Mouse (Mus musculus): ENCODE measurements at regions not wholly inside any gene's neighbourhood (a gene's known extent, or its start where the extent isn't known, plus 50 kb on each side); places are given as distances from the start of the nearest gene placed in this dataset.

DNA sequence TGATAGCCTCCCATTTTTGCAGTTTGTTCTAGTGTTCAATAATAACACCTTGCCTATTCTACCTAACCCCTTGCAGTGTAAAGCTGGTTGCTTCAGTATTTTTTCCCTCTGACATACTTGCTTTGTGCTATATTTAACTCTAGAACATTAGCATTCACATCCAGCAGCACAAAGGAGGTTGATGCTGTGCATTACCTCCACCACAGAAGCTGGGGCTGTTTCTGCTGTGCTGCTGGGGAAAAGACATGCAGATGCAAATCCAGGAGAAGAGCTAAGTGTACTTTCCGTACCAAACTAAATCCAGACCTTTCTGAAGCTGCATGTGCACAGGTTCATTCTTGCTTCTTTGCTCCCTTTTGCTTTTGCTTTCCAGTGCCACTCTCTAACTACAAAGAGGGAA lies 403.9 kb upstream of the Mef2c start:
- H3K4me2 ChIP-seq (ENCODE audit: low read depth, severe bottlenecking), result no peak overlapping the region
- H3K9me3 ChIP-seq (ENCODE audit: control insufficient read depth, low read length), result no peaks in the 10 kb centered on the region
- no peak for DNase-seq (ENCODE audit: low spot score)
- no peak for ATAC-seq (ENCODE audit: insufficient number of reproducible peaks, low FRiP score, low TSS enrichment, low read depth)
- no peaks in the 10 kb centered on the region for H3K27me3 ChIP-seq (ENCODE audit: control insufficient read depth, insufficient read depth, low read length)
- H3K9ac ChIP-seq (ENCODE audit: low read length), result no peak overlapping the region
- H3K36me3 ChIP-seq (ENCODE audit: control insufficient read depth, insufficient read depth, low read length), result no peaks in the 10 kb centered on the region
- H3K27ac ChIP-seq (replicated peaks; ENCODE audit: low read depth, low read length), result no peak overlapping the region
- no peak overlapping the region for H3K4me3 ChIP-seq (ENCODE audit: low read depth, low read length)
- WGBS, result 66% methylated on average over 1 of the region's 1 CpGs
- no peaks in the 10 kb centered on the region for H3K4me1 ChIP-seq (ENCODE audit: control insufficient read depth, insufficient read depth, low read length)

DNA sequence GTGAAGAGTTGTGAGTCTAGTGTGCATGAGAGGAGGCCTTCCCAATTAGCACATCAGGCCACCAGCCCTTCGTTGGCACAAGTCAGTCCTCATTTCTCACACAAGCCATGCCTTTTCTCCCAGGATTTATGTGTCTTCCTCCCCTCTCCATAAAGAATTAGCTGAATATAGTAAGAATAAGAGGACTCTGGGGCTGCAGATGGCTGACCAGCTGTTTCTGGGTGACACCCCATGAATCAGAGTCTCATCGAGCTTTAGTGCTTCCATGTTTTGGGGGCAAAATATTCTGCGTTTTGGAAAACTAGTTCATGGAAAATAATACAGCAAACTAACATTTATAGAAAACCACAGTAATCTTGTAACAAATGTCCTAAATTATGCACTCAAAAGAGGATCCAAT lies 393.2 kb upstream of the Mef2c start:
- WGBS, result 82% methylated on average over 3 of the region's 3 CpGs
- no peak overlapping the region for H3K27ac ChIP-seq (replicated peaks; ENCODE audit: low read depth, low read length)

DNA sequence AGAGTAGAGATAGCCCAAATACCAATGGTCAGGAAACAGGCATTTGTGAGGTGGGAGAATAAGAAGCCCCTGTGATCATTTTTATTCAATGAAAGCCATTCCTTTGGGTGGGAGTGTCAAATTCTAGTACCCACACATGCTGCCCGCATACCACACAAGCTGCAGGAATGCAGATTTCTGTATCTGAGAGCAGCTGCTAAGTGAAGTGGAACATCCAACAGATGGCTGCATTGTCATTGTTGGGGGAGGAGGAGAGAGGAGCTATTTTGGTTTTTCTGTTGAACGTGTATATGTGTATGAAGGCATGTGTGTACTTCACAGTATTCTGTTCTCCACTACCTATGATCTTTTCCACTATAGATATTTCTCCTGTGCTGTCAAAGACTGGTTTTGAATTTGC lies 392.3 kb upstream of the Mef2c start:
- no peaks in the 10 kb centered on the region for H3K36me3 ChIP-seq (ENCODE audit: control insufficient read depth, insufficient read depth, low read length)
- H3K4me1 ChIP-seq (ENCODE audit: control insufficient read depth, insufficient read depth, low read length), result no peaks in the 10 kb centered on the region
- no peak overlapping the region for H3K9ac ChIP-seq (ENCODE audit: low read length)
- no peak for ATAC-seq (ENCODE audit: insufficient number of reproducible peaks, low FRiP score, low TSS enrichment, low read depth)
- WGBS, result 77% methylated on average over 2 of the region's 2 CpGs
- H3K9me3 ChIP-seq (ENCODE audit: control insufficient read depth, low read length), result no peaks in the 10 kb centered on the region
- H3K27ac ChIP-seq (replicated peaks; ENCODE audit: low read depth, low read length), result no peak overlapping the region
- DNase-seq (ENCODE audit: low spot score), result no peak
- no peaks in the 10 kb centered on the region for H3K27me3 ChIP-seq (ENCODE audit: control insufficient read depth, insufficient read depth, low read length)
- H3K4me3 ChIP-seq (ENCODE audit: low read depth, low read length), result no peak overlapping the region
- H3K4me2 ChIP-seq (ENCODE audit: low read depth, severe bottlenecking), result no peak overlapping the region

More for the DNA sequence above, 393.2 kb upstream of the Mef2c start:
- no peak overlapping the region for H3K4me2 ChIP-seq (ENCODE audit: low read depth, severe bottlenecking)
- H3K4me1 ChIP-seq (ENCODE audit: control insufficient read depth, insufficient read depth, low read length), result no peaks in the 10 kb centered on the region
- no peak for DNase-seq (ENCODE audit: low spot score)
- no peaks in the 10 kb centered on the region for H3K9me3 ChIP-seq (ENCODE audit: control insufficient read depth, low read length)
- no peak overlapping the region for H3K4me3 ChIP-seq (ENCODE audit: low read depth, low read length)
- no peaks in the 10 kb centered on the region for H3K27me3 ChIP-seq (ENCODE audit: control insufficient read depth, insufficient read depth, low read length)
- no peak overlapping the region for H3K9ac ChIP-seq (ENCODE audit: low read length)
- ATAC-seq (ENCODE audit: insufficient number of reproducible peaks, low FRiP score, low TSS enrichment, low read depth), result no peak
- no peaks in the 10 kb centered on the region for H3K36me3 ChIP-seq (ENCODE audit: control insufficient read depth, insufficient read depth, low read length)

DNA sequence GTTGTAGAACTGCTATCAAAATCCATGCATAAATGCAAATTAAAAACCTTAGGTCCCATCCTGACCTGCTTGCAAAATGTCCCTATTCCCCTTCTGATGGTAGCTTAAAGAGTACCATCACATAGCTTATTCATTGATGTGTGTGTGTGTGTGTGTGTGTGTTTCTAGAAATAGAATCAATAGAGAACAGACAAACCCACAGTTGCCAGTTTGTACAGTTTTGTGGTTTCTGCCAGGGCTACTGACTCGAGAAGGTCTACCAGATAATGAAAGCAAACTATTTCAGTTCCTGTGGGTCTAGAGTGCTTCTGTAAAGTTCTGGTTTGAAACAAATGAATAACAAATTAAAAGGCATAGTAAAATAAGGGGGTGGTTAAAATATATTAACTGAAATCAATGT lies 391.5 kb upstream of the Mef2c start:
- H3K4me2 ChIP-seq (ENCODE audit: low read depth, severe bottlenecking), result no peak overlapping the region
- H3K27me3 ChIP-seq (ENCODE audit: control insufficient read depth, insufficient read depth, low read length), result no peaks in the 10 kb centered on the region
- H3K27ac ChIP-seq (replicated peaks; ENCODE audit: low read depth, low read length), result no peak overlapping the region
- no peak overlapping the region for H3K9ac ChIP-seq (ENCODE audit: low read length)
- 79% methylated on average over 1 of the region's 1 CpGs for WGBS
- DNase-seq (ENCODE audit: low spot score), result no peak
- no peaks in the 10 kb centered on the region for H3K36me3 ChIP-seq (ENCODE audit: control insufficient read depth, insufficient read depth, low read length)
- H3K9me3 ChIP-seq (ENCODE audit: control insufficient read depth, low read length), result no peaks in the 10 kb centered on the region
- H3K4me3 ChIP-seq (ENCODE audit: low read depth, low read length), result no peak overlapping the region
- no peaks in the 10 kb centered on the region for H3K4me1 ChIP-seq (ENCODE audit: control insufficient read depth, insufficient read depth, low read length)
- ATAC-seq (ENCODE audit: insufficient number of reproducible peaks, low FRiP score, low TSS enrichment, low read depth), result no peak

DNA sequence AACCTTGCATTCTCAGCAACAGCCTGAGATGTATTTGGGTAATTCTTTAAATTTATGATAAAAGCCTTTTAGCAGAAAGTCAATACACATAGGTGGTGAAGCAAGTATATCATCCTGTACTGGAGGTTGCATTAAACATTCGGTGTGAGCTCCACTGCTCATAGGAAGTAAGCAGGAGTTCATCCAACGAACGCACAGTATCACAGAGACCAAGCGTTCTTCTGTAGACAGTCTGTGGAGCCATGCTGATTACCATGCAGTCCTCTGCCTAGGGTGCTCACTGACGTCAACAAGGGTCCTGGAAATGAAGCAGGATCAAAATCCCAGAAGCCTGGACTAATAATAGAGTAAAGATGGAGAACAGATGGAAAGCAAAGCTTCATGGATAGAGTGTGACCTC lies 391.1 kb upstream of the Mef2c start:
- Histone ChIP-seq H3K4me2 (ENCODE audit: low read depth, severe bottlenecking) (no peak overlapping the region), H3K4me1 (ENCODE audit: control insufficient read depth, insufficient read depth, low read length) (no peaks in the 10 kb centered on the region), H3K27ac (replicated peaks; ENCODE audit: low read depth, low read length) (no peak overlapping the region), H3K9me3 (ENCODE audit: control insufficient read depth, low read length) (no peaks in the 10 kb centered on the region), H3K4me3 (ENCODE audit: low read depth, low read length) (no peak overlapping the region), H3K9ac (ENCODE audit: low read length) (no peak overlapping the region), H3K36me3 (ENCODE audit: control insufficient read depth, insufficient read depth, low read length) (no peaks in the 10 kb centered on the region), H3K27me3 (ENCODE audit: control insufficient read depth, insufficient read depth, low read length) (no peaks in the 10 kb centered on the region)
- WGBS, result 78% methylated on average over 5 of the region's 5 CpGs
- ATAC-seq (ENCODE audit: insufficient number of reproducible peaks, low FRiP score, low TSS enrichment, low read depth) (no peak), DNase-seq (ENCODE audit: low spot score) (no peak)

DNA sequence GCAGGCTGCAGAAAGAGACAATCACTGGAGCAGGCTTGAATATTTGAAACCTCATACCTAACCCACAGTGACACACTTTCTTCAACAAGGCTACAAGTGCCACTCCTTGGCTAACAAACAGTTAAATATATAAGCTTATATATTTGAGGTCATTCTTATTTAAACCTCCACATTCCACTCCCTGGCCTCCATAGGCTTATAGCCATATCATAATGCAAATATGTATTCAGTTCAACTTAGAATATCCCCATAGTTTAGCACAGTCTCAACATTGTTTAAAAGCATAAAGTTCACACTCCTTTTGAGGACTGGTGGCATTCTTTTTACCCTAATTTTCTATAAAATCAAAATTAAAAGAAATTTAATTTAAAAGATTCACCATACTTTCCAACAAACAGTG lies 390.0 kb upstream of the Mef2c start:
- Histone ChIP-seq H3K9ac (ENCODE audit: low read length) (no peak overlapping the region), H3K27me3 (ENCODE audit: control insufficient read depth, insufficient read depth, low read length) (no peaks in the 10 kb centered on the region), H3K4me3 (ENCODE audit: low read depth, low read length) (no peak overlapping the region), H3K4me1 (ENCODE audit: control insufficient read depth, insufficient read depth, low read length) (no peaks in the 10 kb centered on the region), H3K36me3 (ENCODE audit: control insufficient read depth, insufficient read depth, low read length) (no peaks in the 10 kb centered on the region), H3K27ac (replicated peaks; ENCODE audit: low read depth, low read length) (no peak overlapping the region), H3K9me3 (ENCODE audit: control insufficient read depth, low read length) (no peaks in the 10 kb centered on the region), H3K4me2 (ENCODE audit: low read depth, severe bottlenecking) (no peak overlapping the region)
- ATAC-seq (ENCODE audit: insufficient number of reproducible peaks, low FRiP score, low TSS enrichment, low read depth), result no peak
- DNase-seq (ENCODE audit: low spot score), result no peak

DNA sequence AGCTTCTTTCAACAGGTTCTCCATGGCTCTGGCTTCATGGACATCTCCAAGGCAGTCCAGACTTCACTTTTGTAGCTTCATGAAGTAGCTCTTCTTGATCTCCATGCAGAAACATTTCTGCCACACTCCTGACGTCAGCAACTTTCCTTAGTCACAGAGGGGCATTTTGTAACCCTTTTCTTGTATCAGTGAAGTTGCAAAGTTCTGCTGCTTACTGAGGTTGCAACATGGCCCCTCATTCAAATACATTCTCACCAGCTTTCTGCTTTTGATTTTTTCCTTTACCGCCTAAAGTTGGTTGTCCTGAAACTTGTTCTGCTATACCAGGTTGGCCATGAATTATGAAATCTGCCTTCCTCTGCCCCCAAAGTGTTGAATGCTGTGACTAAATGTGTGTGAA lies 389.4 kb upstream of the Mef2c start:
- H3K4me1 ChIP-seq (ENCODE audit: control insufficient read depth, insufficient read depth, low read length), result no peaks in the 10 kb centered on the region
- H3K4me3 ChIP-seq (ENCODE audit: low read depth, low read length), result no peak overlapping the region
- no peak overlapping the region for H3K4me2 ChIP-seq (ENCODE audit: low read depth, severe bottlenecking)
- DNase-seq (ENCODE audit: low spot score) (no peak), ATAC-seq (ENCODE audit: insufficient number of reproducible peaks, low FRiP score, low TSS enrichment, low read depth) (no peak)
- WGBS, result 88% methylated on average over 2 of the region's 2 CpGs
- H3K27me3 ChIP-seq (ENCODE audit: control insufficient read depth, insufficient read depth, low read length), result no peaks in the 10 kb centered on the region
- no peak overlapping the region for H3K27ac ChIP-seq (replicated peaks; ENCODE audit: low read depth, low read length)
- no peaks in the 10 kb centered on the region for H3K9me3 ChIP-seq (ENCODE audit: control insufficient read depth, low read length)
- no peak overlapping the region for H3K9ac ChIP-seq (ENCODE audit: low read length)
- no peaks in the 10 kb centered on the region for H3K36me3 ChIP-seq (ENCODE audit: control insufficient read depth, insufficient read depth, low read length)

DNA sequence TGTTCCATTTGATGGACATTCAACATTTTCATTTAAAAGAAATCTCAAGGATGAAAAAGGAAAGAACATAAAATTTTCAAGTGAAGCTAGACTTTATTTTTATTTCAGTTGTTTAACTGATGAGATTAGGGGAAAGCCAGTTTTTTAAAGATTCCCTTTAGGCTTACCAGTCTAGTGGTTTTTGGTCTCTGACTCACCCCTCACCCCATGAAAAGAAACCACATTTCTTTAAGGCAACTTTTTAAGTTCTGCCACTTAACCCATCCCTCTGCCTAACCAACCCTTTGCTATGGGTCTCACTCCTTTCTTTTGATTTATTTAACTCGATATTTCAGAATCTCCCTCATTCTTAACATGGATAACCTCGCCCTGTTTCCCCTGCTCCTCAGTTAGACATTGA lies 388.1 kb upstream of the Mef2c start:
- Histone ChIP-seq H3K4me2 (ENCODE audit: low read depth, severe bottlenecking) (no peak overlapping the region), H3K27me3 (ENCODE audit: control insufficient read depth, insufficient read depth, low read length) (no peaks in the 10 kb centered on the region), H3K4me3 (ENCODE audit: low read depth, low read length) (no peak overlapping the region), H3K9ac (ENCODE audit: low read length) (no peak overlapping the region), H3K9me3 (ENCODE audit: control insufficient read depth, low read length) (no peaks in the 10 kb centered on the region), H3K27ac (replicated peaks; ENCODE audit: low read depth, low read length) (no peak overlapping the region), H3K36me3 (ENCODE audit: control insufficient read depth, insufficient read depth, low read length) (no peaks in the 10 kb centered on the region), H3K4me1 (ENCODE audit: control insufficient read depth, insufficient read depth, low read length) (no peaks in the 10 kb centered on the region)
- ATAC-seq (ENCODE audit: insufficient number of reproducible peaks, low FRiP score, low TSS enrichment, low read depth) (no peak), DNase-seq (ENCODE audit: low spot score) (no peak)
- WGBS, result 88% methylated on average over 2 of the region's 2 CpGs

DNA sequence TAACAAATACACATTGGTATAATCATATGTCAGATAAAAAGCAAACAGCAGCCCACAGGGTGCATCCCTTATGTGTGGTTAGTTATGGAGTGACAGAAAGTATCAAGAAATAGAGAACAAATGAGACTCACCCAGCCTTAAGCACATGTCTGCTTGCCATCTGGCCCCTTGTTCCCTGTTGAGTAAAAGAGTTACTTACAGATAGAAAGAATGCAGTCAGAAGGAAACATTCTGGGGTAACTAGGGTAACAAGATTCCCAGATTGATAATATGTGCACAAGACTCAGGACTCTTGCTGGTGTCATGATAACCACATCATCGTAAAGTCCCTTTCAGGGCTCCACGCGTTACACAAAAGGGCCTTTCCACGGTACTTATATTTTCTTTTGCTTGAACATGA lies 383.5 kb upstream of the Mef2c start:
- Histone ChIP-seq H3K36me3 (ENCODE audit: control insufficient read depth, insufficient read depth, low read length) (no peaks in the 10 kb centered on the region), H3K9ac (ENCODE audit: low read length) (no peak overlapping the region), H3K4me2 (ENCODE audit: low read depth, severe bottlenecking) (no peak overlapping the region), H3K9me3 (ENCODE audit: control insufficient read depth, low read length) (no peaks in the 10 kb centered on the region), H3K4me3 (ENCODE audit: low read depth, low read length) (no peak overlapping the region), H3K27ac (replicated peaks; ENCODE audit: low read depth, low read length) (no peak overlapping the region), H3K4me1 (ENCODE audit: control insufficient read depth, insufficient read depth, low read length) (no peaks in the 10 kb centered on the region), H3K27me3 (ENCODE audit: control insufficient read depth, insufficient read depth, low read length) (no peaks in the 10 kb centered on the region)
- no peak for ATAC-seq (ENCODE audit: insufficient number of reproducible peaks, low FRiP score, low TSS enrichment, low read depth)
- no peak for DNase-seq (ENCODE audit: low spot score)
- WGBS, result 91% methylated on average over 4 of the region's 4 CpGs

All from limb, embryonic 11.5 days (tissue).